Mouse (Mus musculus) left cerebral cortex, postnatal 4 days (tissue): Measurements from ENCODE around the gene Bglap3. TPM values are rescaled to one million over a fixed set of nuclear protein-coding genes. Genes with fewer than 3 reads are reported as not detected.
A peak's percentile ranks its signal among the peaks of the same experiment; 100 is the strongest.
"Not testable (repeated sequence)": the region's sequence is repeated elsewhere in the genome, so short reads cannot be mapped to it uniquely, and the experiment has no call there.

ENCODE experiments used
- DNase-seq: peaks from one replicate; pipeline ENCODE4 v3.0.0-alpha.2; 2022
- intact Hi-C: fragments of 180-260 bp; cut with DNase I; formaldehyde crosslinking; loops from one replicate; pipeline ENCODE4 v1.15.1; 2025
- total RNA-seq, 2 experiments: library from RNA; stranded (reverse); gene quantifications; 2 replicates each; pipeline ENCODE4 v1.2.3; 2021

The Bglap3 gene
- total RNA-seq: under 1 TPM in 1 of 2 experiments, not detected in 1; 0.36 TPM

DNA sequence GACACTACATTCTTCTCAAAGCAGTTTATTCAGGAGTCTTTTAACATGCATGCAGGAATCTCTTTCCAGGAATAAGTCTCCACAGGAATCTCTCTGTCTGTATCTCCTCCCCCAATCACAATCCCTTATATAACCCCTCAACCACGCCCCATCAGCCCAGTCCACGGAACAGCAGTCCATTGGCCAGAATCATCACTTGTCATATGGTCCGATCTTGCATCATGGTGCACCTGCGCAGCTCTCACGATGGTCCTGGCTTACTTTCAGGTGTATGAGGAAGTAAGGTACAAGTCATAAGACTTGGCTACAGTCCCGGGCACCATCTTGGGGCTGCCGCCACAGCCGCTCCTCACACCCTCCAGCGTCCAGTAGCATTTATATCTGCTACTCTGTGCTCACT, at the start of gene Bglap3:
Gene Bglap3, minus strand, starts transcription at position 101 of the 400 bp plus-strand sequence.
- DNase-seq, intact Hi-C loops: not testable (repeated sequence)

DNA sequence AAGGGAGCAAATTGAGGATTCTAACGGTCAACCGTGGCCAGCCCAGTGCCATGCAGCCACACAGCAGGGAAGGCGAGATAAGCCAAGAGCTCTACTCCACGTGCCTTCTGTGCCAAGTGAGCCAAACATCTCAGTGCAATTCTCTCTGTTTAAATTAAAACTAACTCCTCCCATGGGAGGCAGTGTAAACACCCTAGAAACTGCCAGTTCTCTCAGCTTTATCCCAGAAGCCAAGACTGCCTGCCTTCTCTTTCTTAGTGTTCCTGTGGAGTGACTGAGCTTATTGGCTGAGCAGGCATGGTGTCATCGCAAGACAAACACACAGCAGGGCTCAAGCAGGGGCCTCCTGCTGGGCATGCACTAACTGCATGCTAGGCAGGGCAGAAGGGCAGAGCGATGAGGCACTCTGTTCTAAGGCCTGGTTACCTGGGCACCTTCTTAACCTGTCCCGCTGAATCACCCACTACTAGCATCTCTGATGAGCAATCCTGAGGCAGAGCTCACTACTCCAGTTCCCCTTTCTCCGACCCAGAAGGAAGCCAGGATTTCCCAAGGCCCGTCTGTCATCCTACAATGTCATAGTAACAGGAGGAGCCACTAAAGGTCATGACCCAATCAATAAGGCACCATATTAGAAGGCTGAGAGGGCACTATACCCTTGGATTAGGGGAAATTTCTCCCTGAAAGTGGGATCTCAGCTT, 49.6 kb upstream of the Bglap3 start:
- intact Hi-C loops: no loop called here
- peak; percentile 44 for DNase-seq

DNA sequence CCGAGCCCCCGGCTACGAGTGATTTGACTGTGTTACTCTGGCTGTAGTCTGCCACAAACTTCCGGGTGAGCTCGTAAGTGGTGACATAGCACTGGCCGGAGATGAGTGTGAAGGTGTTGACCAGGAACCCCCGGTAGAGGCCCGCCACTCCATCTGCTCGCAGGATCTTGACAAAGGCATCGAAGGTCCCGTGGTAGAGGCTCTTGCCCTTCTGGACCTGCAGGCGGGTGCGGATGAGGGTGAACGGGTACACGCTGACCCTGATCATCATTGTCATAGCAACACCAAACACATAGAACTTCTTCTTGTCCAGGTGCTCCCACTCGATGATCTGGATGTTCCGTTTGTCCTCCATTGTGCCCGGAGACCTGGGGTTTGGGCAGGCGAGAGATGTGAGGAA, 48.2 kb upstream of the Bglap3 start:
- intact Hi-C loops: no loop called here
- no peak for DNase-seq

DNA sequence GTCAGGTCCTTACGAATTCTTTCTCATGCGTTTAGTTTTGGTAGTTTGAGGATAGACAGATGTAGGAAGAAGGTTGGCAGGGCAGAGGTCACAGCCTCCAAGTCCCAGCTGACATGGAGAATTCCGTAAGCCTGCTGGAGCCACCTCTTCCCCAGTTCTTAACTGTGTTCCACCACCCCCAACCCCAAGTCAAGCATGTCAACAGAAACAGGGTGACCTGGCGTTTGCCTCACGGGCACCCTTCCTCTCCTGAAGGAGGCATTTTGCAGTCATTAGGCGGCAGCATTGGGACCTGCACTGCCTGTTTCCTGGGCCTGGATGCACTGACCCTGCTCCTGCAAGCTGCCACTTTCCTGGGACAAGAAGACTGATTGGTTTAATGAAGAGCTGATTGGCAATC, 45.5 kb upstream of the Bglap3 start:
- intact Hi-C loops: loop anchor here (10.0 kb wide), 1 partner anchor 107 kb away; no protein-coding TSS in a partner anchor
- no peak for DNase-seq

DNA sequence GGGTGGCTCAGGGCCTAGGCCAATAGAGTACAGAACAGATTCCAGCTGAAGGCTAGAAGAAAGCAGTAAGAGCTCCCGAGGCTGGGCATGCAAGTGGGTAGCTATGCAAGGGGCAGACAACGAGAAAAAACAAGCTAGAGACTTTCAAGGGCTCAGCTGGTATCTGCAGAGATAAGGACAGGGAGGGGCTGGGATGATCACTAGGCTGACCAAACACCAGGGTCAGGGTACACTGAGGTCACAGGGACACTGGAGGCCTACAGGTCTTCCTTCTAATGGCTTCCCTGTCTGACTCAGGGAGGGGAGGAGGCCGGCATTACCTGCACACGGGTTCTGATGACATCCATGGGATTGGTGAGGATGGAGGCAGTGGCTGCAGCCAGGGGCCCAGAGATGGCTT, 43.1 kb upstream of the Bglap3 start:
- DNase-seq: no peak
- intact Hi-C loops: loop anchor here (10.0 kb wide), 1 partner anchor 109 kb away; no protein-coding TSS in a partner anchor

DNA sequence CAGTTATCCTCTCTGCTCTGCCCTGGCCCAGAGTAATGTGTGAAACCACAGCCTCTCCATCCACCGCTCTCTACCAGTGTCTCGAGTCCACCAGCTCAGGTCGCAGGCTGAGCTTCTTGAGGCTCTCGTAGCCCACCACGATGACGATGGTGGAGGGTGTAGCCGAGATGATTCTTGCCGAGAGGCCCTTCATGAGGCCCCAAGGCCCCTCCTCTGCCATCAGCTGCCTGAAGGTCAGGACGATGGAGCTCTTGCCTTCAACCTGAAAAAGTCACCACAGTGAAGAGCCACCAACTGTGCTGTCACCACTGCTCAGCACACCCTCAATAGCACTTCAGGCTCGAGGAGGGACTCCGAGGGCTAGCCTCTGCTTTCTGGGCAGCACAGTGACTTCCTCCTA, 40.1 kb upstream of the Bglap3 start:
- no peak for DNase-seq
- intact Hi-C loops: loop anchor here (10.0 kb wide), 1 partner anchor 112 kb away; no protein-coding TSS in a partner anchor

DNA sequence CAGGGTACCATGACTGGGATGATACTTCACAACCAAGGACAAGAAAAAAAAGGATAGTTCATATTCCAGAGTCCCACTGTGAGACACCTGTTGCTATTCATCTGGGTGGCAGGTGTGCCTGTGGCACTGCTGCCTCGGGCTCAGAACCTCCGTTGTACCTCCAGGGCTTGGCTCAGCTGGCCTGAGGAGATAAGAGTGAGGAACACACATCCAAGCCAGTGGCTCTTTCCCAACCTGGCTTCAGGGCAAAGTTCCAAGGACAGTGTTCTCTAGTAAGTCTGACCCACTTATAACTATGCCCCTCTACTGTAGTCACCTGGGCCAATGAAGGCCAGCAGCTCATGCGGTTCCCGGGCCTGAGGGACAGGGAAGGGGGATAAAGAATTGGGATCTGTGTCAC, 39.1 kb upstream of the Bglap3 start:
- intact Hi-C loops: loop anchor here (10.0 kb wide), 1 partner anchor 113 kb away; no protein-coding TSS in a partner anchor

DNA sequence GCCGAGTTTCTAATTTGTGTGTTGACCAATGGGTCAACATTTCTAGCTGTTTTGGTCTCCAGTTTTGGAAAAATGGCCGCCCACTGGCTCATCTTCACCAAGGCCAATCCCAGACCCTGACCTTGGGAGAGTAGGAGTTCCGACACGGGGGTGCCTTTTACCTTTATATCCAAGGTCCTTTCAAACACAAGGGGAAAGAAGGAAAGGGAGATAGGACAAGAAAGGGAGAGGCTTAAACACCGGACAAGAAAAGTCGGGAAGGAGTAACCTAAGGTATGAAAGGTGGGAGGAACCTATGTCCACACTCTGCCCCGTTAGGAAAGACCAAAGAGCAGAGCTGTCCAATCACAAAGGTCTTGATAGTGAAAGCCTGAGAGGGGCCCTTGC, 38.1 kb upstream of the Bglap3 start:
- intact Hi-C loops: loop anchor here (10.0 kb wide), 1 partner anchor 114 kb away; no protein-coding TSS in a partner anchor

More for the DNA sequence above, 39.1 kb upstream of the Bglap3 start:
- DNase-seq: no peak

DNA sequence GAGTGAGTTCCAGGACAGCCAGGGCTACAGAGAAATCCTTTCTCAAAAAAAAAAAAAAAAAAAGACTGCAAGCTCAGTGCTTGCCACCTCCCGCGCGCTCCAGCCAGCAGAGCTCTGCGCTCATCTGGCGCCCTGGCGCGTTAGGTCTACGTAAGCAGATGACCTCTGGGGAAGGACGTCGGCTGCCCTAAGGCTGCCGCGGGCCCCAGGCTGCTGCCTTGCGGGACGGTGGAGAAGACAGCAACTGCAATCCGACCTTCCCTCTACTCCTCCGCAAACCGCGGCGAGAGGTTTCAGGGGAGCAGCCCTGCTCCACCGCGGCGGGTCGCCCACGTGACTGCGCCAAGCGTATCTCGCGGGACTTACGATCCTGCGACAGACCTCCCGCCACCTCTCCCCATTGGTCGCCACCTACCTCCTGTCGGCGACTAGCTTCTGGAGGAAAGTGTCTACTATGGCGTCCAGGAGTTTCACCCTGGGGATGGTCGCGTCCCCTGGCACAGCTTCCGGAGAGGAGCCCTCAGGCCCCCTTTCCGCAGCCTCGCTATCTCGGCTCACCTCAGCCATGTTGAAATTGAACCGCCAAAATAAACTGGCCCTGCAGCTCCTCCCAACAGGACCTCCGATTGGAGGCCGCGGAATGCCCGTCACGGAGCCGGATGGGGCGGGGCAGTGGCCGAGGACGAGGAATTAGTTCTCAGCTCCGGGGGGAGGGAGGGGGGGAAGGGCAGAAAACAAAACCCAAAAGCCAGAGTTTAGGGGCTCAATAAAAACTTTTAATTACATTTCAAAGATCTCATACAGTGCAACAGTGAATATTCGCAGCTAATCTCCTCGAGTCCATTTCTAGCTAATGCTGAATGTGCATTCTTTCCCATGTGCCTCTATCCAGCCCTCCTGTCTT, 37.5 kb upstream of the Bglap3 start, which contains the start of gene Pmf1:
Gene Pmf1, minus strand, starts transcription at position 591 of the 904 bp plus-strand sequence.
- DNase-seq: peak; percentile 93
- intact Hi-C loops: loop anchor here (5.0 to 10.0 kb wide), 2 partner anchors 57 to 115 kb away; no protein-coding TSS in a partner anchor

More for the DNA sequence above, 38.1 kb upstream of the Bglap3 start:
- DNase-seq: no peak

DNA sequence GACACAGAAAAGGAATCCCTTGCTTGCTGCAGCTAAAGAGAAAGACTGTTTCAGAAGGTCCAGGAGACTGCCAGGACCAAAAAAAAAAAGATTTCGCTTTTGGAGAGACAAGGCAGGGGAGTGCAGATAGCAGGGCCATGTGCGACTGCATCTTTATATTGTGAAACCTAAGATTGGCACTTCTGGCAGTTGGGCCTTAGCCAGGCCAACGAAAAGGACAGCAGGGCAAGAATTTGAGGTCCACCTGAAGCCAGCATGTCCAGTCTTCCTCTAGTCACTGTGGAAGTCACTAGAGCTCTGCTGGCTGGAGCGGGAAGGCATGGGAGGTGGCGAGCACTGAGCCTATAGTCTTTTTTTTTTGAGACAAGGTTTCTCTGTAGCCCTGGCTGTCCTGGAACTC, 36.4 kb upstream of the Bglap3 start:
- intact Hi-C loops: loop anchor here (5.0 kb wide), 1 partner anchor 58 kb away; no protein-coding TSS in a partner anchor
- DNase-seq: no peak

DNA sequence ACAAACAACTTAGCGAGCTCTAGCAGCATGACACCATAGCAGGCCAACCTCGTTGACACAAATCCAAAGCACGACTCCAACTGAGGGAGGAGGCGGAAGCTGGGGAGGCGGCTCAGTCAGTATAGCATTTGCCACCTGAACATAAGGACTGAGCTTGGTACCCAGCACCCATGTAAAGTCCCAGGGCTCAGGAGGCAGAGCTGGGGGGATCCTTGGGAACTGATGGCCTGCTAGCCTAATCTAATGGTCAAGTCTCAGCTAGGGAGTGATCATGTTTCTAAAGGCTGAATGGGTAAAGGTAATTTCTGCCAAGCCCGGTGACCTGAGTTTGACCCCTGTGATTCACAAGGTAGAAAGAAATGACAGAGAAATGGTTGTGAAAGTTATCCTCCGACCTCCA, 35.0 kb upstream of the Bglap3 start:
- intact Hi-C loops: loop anchor here (5.0 kb wide), 1 partner anchor 60 kb away; no protein-coding TSS in a partner anchor
- DNase-seq: no peak

DNA sequence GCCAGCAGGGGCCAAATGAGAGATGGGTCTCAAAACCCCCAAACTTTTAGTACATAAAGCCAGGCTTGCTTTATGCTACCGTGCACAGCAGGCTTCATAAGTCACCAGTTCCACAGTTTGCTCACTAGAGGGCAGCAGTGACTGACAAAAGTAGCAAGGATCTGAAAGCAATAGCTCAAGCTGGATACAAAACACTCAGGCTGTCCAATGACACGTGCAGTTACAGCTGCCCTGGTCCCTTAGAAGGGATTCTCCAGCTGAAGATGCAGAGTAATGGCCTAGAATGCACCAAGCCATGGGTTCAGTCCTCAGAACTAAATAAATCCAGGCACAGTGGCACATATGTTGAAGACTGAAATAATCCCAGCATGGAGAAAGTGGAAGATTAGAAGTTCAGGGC, 34.5 kb upstream of the Bglap3 start:
- DNase-seq: peak; percentile 65
- intact Hi-C loops: loop anchor here (5.0 kb wide), 1 partner anchor 60 kb away; no protein-coding TSS in a partner anchor

DNA sequence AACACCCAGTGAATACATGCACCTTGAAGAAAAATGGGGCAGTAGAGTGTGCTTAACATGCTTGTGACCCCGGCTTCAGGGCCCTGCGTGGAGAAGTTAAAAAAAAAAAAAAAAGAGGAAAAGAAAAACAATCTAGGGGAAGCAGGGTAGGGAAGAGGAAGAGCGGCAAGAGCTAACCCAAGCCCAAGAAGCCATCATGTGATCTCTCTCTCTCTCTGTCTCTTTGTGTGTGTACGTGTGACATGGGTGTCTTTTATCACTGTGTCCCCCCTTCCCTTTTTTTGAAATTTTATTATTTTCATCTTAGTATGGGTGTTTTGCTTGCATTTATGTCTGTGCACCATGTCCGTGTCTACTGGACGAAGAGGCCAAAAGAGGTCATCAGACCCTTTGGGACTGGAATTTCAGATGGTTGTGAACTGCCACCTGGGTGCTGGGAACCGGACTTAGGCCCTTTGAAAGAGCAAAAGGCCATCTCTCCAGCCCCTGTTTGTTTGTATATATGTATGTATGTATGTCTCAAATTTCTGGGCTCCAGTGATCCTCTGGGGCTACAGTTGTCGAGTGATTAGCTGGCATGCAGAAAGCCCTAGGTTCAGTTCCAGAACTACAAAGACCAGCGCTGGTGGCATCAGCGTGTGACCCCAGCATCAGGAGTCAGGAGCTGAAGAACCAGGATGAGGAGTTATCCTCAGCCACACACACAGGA, 31.1 kb upstream of the Bglap3 start:
- DNase-seq: no peak

DNA sequence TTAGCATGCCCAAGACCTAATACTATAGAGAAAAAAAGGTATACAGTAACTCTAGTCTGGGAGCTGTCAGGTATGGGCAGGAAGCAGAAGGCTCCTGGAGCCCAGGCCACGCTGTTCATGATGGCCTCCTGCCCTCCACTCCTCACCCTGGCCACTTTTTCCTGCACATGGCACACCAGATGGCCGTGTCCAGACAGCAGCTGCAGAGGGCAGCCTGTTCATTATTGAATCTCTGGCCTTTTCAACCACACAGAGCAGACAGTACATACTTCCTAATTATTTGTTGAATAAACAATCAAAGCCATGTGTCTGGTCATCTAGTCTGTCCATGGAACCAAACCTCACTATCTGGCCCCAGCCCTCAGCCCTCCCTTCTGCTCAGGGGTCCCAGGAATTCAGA, 26.1 kb upstream of the Bglap3 start:
- peak; percentile 52 for DNase-seq
- intact Hi-C loops: no loop called here

More for the DNA sequence above, 31.1 kb upstream of the Bglap3 start:
- intact Hi-C loops: no loop called here

DNA sequence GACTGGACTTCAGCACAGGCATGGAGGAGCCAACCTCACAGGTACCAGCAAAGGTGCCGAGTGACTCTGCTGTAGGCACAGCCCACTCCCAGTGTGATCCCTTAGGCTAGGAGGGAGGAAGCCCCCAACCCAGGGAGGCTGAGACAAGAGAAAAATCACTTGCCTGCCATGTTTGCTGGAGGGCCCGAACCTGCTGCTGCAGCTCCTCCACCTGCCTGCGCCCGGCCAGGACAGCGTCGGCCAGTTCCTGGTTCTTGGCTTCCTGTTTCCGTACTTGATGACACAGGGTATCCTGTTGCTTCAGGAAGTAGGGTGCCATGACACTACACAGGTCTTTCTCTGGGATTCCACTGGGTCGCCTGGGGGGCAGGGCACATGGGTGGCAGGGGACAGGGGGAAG, 23.2 kb upstream of the Bglap3 start:
- DNase-seq: no peak
- intact Hi-C loops: no loop called here

DNA sequence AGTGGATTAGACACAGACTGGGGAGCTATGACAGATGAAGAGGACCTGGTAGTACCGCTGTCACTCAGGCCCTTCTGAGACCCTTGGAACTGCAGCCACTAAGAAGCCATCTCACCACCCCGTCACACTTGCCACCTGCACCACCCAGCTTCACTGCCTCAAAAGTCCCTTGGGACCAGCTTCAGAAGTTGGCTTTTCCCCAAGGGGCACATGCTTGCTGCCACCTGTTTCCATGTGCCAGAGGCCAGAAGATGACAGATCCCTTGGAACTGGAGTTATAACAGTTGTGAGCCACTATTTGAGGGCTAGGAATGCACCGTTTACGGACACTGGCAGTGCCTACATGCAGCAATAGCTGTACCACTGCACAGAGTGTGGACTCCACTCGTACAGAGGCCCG, 22.7 kb upstream of the Bglap3 start:
- intact Hi-C loops: no loop called here
- no peak for DNase-seq

DNA sequence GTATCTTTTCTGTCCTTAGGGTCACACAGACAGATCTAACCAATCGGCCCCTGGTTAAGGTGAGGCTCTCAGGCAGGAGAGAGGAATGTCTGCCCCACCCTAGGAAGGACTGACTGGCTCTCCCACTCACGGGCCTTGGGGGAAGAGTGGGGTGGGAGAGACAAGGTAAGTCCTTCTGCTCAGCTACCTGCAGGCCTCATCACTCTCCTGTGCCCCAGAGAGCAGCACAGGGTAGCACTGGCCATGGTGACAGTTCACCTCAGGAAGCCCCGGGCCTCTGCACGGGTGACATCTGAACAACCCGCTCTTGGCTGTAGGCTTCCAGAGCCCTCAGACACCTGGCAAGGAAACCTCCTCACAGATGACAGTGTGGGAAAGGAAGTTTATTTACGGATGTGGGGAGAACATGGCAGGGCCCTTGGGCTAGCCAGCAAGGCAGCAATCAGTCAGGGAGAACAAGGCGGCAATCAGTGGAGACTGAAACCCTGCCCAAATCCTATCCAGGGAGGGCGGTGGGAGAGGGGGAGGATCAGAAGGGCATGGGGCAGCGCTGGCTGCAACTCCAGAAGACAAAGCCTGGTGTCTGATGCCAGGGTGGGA, 21.3 kb upstream of the Bglap3 start:
- DNase-seq: no peak
- intact Hi-C loops: no loop called here

DNA sequence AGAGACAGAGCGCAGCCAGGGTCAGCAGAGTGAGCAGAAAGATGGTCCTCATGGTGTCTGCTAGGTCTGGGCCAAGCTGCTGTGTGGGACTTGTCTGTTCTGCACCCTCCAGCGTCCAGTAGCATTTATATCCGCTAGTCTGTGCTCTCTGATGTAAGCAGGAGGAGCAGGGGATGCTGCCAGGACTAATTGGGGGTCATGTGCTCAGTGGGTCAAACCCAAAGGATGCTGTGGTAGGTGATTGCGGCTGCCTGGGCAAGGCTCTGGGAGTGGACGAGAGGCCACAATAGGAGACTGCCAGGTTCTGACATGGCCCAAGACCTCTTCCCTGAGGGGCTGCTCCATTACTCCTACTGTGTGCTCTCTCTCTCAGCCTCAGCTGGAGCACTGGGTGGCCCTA, 11.8 kb upstream of the Bglap3 start, which contains the start of gene Bglap:
Gene Bglap, minus strand, starts transcription at position 101 of the 400 bp plus-strand sequence.
- intact Hi-C loops: no loop called here

DNA sequence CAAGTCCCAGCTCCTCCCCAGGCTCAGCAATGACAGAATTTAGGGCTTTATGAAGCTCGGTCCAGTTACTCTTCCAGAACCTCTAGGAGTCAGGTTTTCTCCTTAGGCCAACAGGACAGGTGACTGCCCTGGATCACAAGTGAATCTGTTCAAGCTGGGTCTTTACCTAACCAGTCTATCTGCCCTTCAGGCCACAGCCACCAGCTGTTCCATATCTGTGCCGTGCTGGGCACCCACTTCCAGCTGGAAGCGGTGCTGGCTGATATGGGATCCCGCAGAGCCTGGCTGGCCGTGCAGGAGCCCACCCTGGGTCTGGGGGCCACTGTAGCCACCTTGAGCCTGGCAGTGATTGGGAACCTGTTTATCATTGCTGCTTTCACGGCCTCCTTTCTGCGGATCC, 9.8 kb upstream of the Bglap3 start:
- intact Hi-C loops, DNase-seq: not testable (repeated sequence)

More for the DNA sequence above, 11.8 kb upstream of the Bglap3 start, which contains the start of gene Bglap:
- DNase-seq: no peak
